Mouse (Mus musculus) layer of hippocampus, adult 8-10 months (tissue): Measurements from ENCODE around the gene Gm28230. TPM values are rescaled to one million over a fixed set of nuclear protein-coding genes. Genes with fewer than 3 reads are reported as not detected.
A peak's percentile ranks its signal among the peaks of the same experiment; 100 is the strongest.

Experiments
- DNase-seq, 2 experiments: peaks; one replicate each; pipeline ENCODE4 v3.0.0; 2022; ENCODE audit warnings: low spot score in 2 of 2
- total RNA-seq, 4 experiments: library from RNA; stranded (reverse); gene quantifications; 2 replicates each; pipeline ENCODE4 v1.2.4; 2022

Gm28230 gene
- total RNA-seq, 4 experiments from 2014 or later: not detected

DNA sequence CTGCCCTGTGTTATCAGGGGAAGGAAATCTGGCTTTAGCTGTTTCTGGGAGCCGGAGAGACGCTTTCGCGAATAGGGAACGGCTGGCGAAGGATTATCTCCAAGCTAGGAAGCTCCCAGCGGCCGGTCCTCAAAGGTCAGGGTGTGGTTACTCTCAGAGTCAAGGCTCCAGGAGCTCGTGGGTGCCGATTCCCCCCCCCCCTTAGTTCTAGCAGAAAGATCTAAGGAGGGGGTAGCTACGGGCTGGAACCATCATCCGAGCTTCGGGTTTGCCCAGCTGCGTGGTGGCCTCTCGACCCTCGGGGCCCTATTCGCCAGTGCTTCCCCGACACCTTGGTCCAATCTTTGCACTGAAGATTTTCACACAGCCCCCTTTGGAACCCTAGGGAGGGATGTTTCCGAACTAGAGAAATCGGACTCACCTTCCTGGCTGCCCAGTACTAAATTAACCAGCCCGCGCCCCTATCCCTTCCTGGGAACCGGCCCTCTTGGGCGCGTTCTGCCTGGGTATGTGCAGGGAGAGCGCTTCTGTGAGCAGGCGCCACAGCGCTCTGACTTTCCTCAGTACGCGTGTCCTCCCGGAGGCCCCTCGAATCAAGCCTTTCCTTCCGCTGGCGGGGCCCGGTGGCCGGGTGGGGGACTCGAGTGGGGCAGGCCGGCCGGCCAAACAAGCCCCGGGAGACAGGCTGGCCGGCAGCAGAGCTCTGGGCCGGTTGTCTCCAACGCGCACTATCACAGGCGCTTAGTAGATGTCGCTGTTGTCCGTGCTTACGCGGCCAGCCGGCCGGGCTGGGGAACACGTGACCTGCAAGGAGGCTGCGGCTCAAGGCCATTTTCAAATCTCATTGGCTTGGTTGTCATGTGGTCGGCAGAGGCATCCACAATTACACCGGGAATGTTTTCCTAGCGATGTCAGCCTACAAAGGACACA is 35.2 kb upstream of the Gm28230 start, which contains the start of gene Hoxd10:
Hoxd10 (plus strand) TSS at position 903 of the 930 bp plus-strand sequence.
- DNase-seq: no peak

GRCm38 (mm10) chr2:74691995-74692807 is 34.3 kb upstream of the Gm28230 start:
- DNase-seq: no peak

GRCm38 (mm10) chr2:74692808-74693431 is 33.6 kb upstream of the Gm28230 start:
- DNase-seq: no peak

DNA sequence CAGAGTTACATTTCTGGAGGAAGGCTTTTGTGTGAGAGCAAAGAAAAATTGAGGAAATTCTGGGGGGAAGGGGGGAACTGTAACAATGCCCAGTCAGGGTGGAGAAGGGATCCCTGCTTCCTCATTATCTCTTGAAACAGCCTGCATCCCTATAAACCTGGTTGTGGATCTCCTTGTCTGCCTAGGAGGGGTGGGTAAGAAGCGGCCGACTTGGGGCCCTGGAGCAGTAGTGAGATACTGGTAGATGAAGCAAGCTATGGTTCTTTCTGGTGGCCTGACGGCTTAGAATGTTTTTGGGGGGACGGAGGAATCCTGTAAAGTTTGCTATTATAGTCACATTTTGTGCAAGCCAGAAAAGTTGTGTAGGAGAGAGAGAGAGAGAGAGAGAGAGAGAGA is 33.1 kb upstream of the Gm28230 start:
- no peak for DNase-seq

DNA sequence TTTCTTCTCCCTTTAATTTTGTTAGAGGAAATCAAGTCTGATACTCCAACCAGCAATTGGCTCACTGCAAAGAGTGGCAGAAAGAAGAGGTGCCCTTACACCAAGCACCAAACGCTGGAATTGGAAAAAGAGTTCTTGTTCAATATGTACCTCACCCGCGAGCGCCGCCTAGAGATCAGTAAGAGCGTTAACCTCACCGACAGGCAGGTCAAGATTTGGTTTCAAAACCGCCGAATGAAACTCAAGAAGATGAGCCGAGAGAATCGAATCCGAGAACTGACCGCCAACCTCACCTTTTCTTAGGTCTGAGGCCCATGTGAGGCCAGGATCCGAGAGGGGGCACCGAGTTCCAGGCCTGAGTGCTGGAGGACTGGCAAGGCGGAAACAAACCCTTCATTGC is 32.5 kb upstream of the Gm28230 start:
- DNase-seq: no peak

DNA sequence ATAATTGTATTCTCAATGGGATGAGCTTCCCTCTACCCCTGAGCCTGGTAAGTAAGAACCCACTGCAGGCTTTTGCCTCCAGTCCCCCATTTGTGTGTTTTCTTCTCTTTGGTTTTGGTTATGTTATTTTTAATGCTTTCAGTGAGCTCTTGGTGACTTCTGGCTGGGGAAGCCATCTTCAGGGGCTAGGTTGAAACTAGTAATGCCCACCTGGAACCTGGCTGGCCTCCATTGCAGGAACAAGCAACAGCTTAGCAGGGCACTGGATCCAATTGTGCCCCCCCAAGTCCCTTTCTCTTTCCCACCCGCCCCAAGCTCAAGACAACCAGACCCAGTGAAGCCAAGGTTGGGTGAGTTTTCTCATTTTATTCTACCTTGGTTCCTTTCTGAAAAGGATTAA is 31.1 kb upstream of the Gm28230 start:
- DNase-seq: no peak

DNA sequence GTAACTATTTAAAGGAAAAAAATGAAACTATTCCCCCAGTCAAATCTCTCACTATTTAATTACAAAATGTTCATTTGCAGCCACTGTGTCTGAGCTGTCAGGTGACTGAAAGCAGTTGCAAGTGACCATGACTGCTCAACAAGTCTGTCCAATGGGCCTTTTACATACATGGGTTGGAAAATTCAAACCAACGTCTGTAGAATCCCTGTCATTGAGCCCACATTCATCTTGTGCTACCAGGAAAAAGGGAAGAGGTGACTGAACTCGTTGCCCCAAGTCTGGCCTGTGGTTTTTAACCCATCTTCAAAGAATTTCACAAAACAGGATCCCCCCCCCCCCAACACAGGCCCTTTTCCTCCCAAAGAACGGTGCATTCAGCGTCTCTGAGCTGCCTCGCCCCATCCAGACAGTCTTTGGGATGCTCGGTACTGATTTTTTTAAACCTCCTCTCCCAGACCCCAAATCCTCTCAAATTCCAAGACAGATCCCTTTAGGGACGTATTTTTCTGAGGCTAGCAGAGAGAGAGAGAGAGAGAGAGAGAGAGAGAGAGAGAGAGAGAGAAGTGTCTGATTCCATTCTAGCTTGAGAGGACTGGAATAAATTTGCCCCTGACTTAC is 30.6 kb upstream of the Gm28230 start:
- no peak for DNase-seq

GRCm38 (mm10) chr2:74696442-74697335 is 29.8 kb upstream of the Gm28230 start:
- no peak for DNase-seq

GRCm38 (mm10) chr2:74697567-74698121 is 28.9 kb upstream of the Gm28230 start, which contains the start of gene Hoxd9:
Gene Hoxd9 (plus strand): TSS chr2:74697727.
- DNase-seq: no peak

- no peak for DNase-seq
These were observed 28.1 kb upstream of the Gm28230 start for GRCm38 (mm10) chr2:74698201-74699052.

DNA sequence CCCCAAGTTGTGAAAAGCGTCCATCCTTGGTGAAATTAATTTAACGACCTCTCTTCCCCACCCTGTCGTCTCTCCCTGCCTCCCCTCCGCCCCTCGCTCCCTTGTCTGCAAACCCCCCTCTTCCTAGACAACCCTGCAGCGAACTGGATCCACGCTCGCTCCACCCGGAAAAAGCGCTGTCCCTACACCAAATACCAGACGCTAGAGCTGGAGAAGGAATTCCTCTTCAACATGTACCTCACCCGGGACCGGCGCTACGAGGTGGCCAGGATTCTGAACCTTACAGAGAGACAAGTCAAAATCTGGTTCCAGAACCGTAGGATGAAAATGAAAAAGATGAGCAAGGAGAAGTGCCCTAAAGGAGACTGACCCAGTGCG is 27.5 kb upstream of the Gm28230 start:
- DNase-seq: no peak

- no peak for DNase-seq
These were observed 26.6 kb upstream of the Gm28230 start for GRCm38 (mm10) chr2:74699664-74700545.

GRCm38 (mm10) chr2:74700546-74701112 is 25.9 kb upstream of the Gm28230 start:
- no peak for DNase-seq

DNA sequence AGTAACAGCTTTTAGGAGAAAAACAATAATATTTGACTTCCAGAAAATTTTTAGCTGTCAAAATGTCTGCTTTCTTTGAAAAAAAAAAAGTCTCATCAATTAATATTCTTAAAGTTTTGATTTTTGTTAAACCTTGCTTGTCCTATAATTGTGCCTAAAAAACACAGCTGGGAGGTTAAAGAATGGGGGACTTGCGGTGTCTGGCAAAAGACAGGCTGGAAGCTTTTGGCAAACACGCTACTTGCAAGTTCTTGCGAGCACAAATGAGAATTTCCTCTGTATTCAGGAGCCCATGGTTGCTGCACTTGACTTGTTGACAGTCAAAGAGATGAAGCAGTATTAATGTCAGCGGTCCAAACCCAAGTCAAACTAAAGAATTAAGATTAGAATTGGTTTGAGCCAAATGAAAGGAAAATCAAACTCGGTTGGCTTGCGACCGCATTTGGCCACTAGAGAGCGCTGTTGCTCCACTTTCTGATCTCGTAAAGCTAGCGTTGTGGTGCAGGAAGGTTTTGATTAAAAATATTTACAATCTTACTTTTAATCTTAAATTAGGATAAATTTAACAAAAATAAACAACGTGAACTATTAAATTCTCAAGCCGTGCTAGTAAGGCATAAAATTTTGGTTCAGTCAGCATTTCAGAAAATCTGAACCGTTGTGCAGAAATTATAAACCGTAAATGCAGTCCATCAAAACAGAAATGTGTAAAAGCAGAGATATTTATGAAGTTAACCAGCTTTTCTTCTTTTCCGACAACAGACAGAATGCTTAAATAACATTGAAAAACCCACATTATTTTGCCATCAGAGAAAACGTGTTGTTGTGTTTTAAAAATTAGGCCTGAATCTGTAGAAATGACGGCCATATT is 24.3 kb upstream of the Gm28230 start:
- peak; percentile 35 to 82 for DNase-seq

DNA sequence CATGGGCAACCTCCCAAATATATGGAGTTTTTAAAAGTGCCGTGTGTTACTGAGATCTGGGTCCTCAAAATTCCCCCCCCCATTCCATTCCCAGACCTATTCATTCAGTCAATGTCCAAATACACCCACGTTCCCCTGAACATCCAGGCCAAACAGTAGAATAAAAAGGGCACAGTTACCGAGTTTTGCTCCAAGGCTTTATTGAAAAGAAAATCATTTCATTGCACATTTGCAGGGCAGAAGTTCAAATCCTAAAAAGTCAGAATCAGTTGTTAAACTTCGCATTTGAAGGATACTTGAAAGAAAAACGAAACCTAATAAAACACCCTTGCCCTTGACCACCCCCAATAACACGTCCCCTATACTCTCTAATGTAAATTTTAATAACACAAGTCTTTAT is 23.7 kb upstream of the Gm28230 start:
- DNase-seq: no peak

GRCm38 (mm10) chr2:74703317-74703716 is 23.2 kb upstream of the Gm28230 start:
- DNase-seq: no peak
